Mouse (Mus musculus) lung, postnatal 0 days (tissue): ENCODE measurements around the gene Chst3.

ENCODE experiments used
- CTCF ChIP-seq: IDR thresholded peaks from 2 replicates; pipeline ENCODE4 v1.5.1; 2016; ENCODE audit warnings: antibody characterized with exemption, mild to moderate bottlenecking
- EP300 ChIP-seq: IDR thresholded peaks from 2 replicates; pipeline ENCODE4 v1.6.1; 2016; ENCODE audit warnings: antibody characterized with exemption, mild to moderate bottlenecking, control low read depth

DNA sequence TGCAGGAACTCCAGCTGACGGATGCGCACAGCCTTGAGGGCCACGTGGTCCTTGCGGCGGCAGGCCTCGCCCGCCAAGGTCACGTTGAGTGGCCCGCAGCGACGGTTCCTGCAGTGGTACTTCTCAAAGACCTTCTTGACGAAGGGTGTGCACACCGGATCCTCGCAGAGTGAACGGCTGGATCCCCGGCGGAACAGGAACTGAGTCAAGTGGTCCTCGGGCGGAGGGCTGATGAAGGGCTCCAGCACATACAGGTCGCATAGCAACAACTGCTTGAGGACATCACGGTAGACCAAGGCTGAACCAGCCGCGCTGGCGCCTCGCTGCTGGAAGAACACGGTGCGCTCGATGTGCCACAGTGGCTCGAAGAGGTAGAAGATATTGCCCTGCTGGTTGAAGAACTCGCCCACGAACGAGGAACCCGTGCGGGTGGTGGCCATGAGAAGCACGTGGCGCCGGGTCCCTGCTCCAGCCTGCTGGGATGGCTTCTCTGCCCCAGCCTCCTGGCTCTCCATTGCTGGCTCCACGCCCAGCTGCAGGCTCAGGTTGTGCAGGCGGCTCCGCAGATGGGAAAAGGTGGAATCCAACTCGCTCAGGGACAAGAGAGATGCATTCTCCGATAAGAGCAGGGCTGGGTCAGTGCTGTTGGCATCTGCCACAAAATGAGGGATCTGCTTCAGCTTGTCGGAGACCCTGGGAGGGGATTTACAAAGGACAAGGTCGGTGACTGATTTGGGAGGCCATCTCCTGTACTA is 32.7 kb downstream of the Chst3 start:
- TF ChIP-seq CTCF (no peak), EP300 (no peak)
